11 mouse cellular contexts compared by ENCODE assay signal in genomic region chr12:100212397-100212796, GRCm38 (mm10). TPM values are rescaled to one million over a fixed set of nuclear protein-coding genes. Genes with fewer than 3 reads are reported as not detected.
DNase-seq lines count a peak whose midpoint lies in the region; ATAC-seq and TF ChIP-seq lines count a peak whose summit lies in the region.
"Had no signal": no experiment of that assay in that cellular context is flagged by ENCODE, and none has a peak within 500 bp of the region (broad histone marks: within the 10 kb centered on the region; RNA-seq: fewer than 3 reads in every experiment).

No protein-coding gene starts in this region.

- no peak for TF ChIP-seq EP300 in heart, postnatal 0 days (IDR thresholded peaks at IDR 0.05; ENCODE audit: low read depth)

- no peak for TF ChIP-seq CTCF in hindbrain, postnatal 0 days (IDR thresholded peaks at IDR 0.05; ENCODE audit: low read depth)
- no peak for TF ChIP-seq CTCF in heart, postnatal 0 days (IDR thresholded peaks at IDR 0.05; ENCODE audit: low read depth)

- H3K4me1 ChIP-seq in hindbrain, embryonic 13.5 days (replicated peaks): peaks cover 8% of the 10 kb centered on the region
- no peaks in the 10 kb centered on the region for H3K4me1 ChIP-seq in hindbrain, postnatal 0 days (ENCODE audit: insufficient read depth, low read length)
- peaks cover 9% of the 10 kb centered on the region; the same call in 1 of the 2 replicates for H3K4me1 ChIP-seq in heart, postnatal 0 days (ENCODE audit: control insufficient read depth, insufficient read depth)
- H3K4me1 ChIP-seq in kidney, embryonic 16.5 days (ENCODE audit: insufficient read depth, low read length): 0 out of 2 replicates have a peak, but pooled peaks cover 7% of the 10 kb centered on the region

- H3K4me3 ChIP-seq in hindbrain, embryonic 13.5 days: no peak overlapping the region
- H3K4me3 ChIP-seq in hindbrain, postnatal 0 days (ENCODE audit: low read length): no peak overlapping the region
- H3K4me3 ChIP-seq in heart, postnatal 0 days (ENCODE audit: low read depth, low read length): no peak overlapping the region
- no peak overlapping the region for H3K4me3 ChIP-seq in kidney, embryonic 16.5 days (ENCODE audit: low read length)
- H3K4me3 ChIP-seq: erythroblast, embryonic 14.5 days; limb, embryonic 13.5 days; myocyte had no signal

- no peak for DNase-seq in hindbrain, postnatal 0 days (ENCODE audit: low spot score)
- DNase-seq in MEL-GATA-1-ER (ENCODE audit: extremely low read depth, low read depth): peak; percentile 89
- DNase-seq in heart, postnatal 0 days (ENCODE audit: low spot score): peak; percentile 27
- DNase-seq in layer of hippocampus, postnatal 10 days (ENCODE audit: low spot score in 2 of 2): no peak
- no peak for DNase-seq in cerebellum, adult 9-11 months

- ATAC-seq in hindbrain, embryonic 13.5 days (ENCODE audit: low FRiP score): no peak
- ATAC-seq in hindbrain, postnatal 0 days: no peak
- ATAC-seq in heart, postnatal 0 days (ENCODE audit: insufficient read depth, low read depth): no peak
- ATAC-seq in megakaryocyte-erythroid progenitor cell, adult 5-6 weeks (replicated peaks; ENCODE audit: low FRiP score, low TSS enrichment, poor library complexity, severe bottlenecking): peak; percentile 66
- no peak for ATAC-seq in kidney, embryonic 16.5 days (ENCODE audit: low FRiP score, low TSS enrichment)

- H3K36me3 ChIP-seq in hindbrain, embryonic 13.5 days: peaks cover 45% of the 10 kb centered on the region
- H3K36me3 ChIP-seq in hindbrain, postnatal 0 days (ENCODE audit: insufficient read depth, low read length): peaks cover 12% of the 10 kb centered on the region; the same call in 1 of the 2 replicates
- H3K36me3 ChIP-seq in heart, postnatal 0 days (replicated peaks; ENCODE audit: control insufficient read depth, insufficient read depth, low read length): peaks cover 13% of the 10 kb centered on the region
- peaks cover 5% of the 10 kb centered on the region; the same call in 1 of the 2 replicates for H3K36me3 ChIP-seq in kidney, embryonic 16.5 days (ENCODE audit: insufficient read depth, low read length)

- 67% methylated on average over 3 of the region's 3 CpGs for WGBS in hindbrain, embryonic 13.5 days
- WGBS in hindbrain, postnatal 0 days: 52% methylated on average over 3 of the region's 3 CpGs
- 21% methylated on average over 3 of the region's 3 CpGs for WGBS in heart, postnatal 0 days
- 49% methylated on average over 3 of the region's 3 CpGs for WGBS in kidney, embryonic 16.5 days

- peak overlapping the region; percentile 58 for H3K27ac ChIP-seq in hindbrain, embryonic 13.5 days
- H3K27ac ChIP-seq in hindbrain, postnatal 0 days: no peak overlapping the region
- no peak overlapping the region for H3K27ac ChIP-seq in heart, postnatal 0 days (ENCODE audit: low read depth)
- no peak overlapping the region; the same call in 1 of the 2 replicates for H3K27ac ChIP-seq in kidney, embryonic 16.5 days (ENCODE audit: low read length)
- H3K27ac ChIP-seq: limb, embryonic 13.5 days had no signal

- no peak overlapping the region for H3K4me2 ChIP-seq in hindbrain, embryonic 13.5 days
- no peak overlapping the region for H3K4me2 ChIP-seq in hindbrain, postnatal 0 days (ENCODE audit: low read depth, low read length)
- H3K4me2 ChIP-seq in heart, postnatal 0 days (ENCODE audit: low read depth, low read length): no peak overlapping the region
- H3K4me2 ChIP-seq in kidney, embryonic 16.5 days (replicated peaks; ENCODE audit: low read depth, low read length): no peak overlapping the region
- H3K4me2 ChIP-seq: limb, embryonic 13.5 days had no signal

- peaks cover 5% of the 10 kb centered on the region; the same call in 1 of the 2 replicates for H3K9me3 ChIP-seq in hindbrain, embryonic 13.5 days
- H3K9me3 ChIP-seq in hindbrain, postnatal 0 days (ENCODE audit: low read length): no peaks in the 10 kb centered on the region
- H3K9me3 ChIP-seq in heart, postnatal 0 days (replicated peaks; ENCODE audit: control insufficient read depth, low read length): no peaks in the 10 kb centered on the region; the same call in 1 of the 2 replicates
- no peaks in the 10 kb centered on the region for H3K9me3 ChIP-seq in kidney, embryonic 16.5 days (ENCODE audit: low read length)

- no peaks in the 10 kb centered on the region for H3K27me3 ChIP-seq in hindbrain, embryonic 13.5 days
- H3K27me3 ChIP-seq in hindbrain, postnatal 0 days (ENCODE audit: insufficient read depth, low read length): no peaks in the 10 kb centered on the region
- no peaks in the 10 kb centered on the region for H3K27me3 ChIP-seq in heart, postnatal 0 days (ENCODE audit: control insufficient read depth, insufficient read depth, low read length)
- no peaks in the 10 kb centered on the region for H3K27me3 ChIP-seq in kidney, embryonic 16.5 days (ENCODE audit: insufficient read depth, low read length)
- H3K27me3 ChIP-seq: limb, embryonic 13.5 days had no signal

- no peak overlapping the region for H3K9ac ChIP-seq in hindbrain, embryonic 13.5 days
- H3K9ac ChIP-seq in hindbrain, postnatal 0 days (replicated peaks; ENCODE audit: low read length): no peak overlapping the region
- no peak overlapping the region for H3K9ac ChIP-seq in heart, postnatal 0 days (replicated peaks; ENCODE audit: low read depth, low read length)
- no peak overlapping the region for H3K9ac ChIP-seq in kidney, embryonic 16.5 days (replicated peaks; ENCODE audit: low read length)
- H3K9ac ChIP-seq: limb, embryonic 13.5 days had no signal

RNA-seq across cellular contexts. Expression of gene Calm1, which starts 13.2 kb away (rescaled TPM):
- 2,269 and 2,272 TPM in 2 replicates for polyA plus RNA-seq in hindbrain, embryonic 13.5 days (2015; fragmentation: Nextera tagmentation; extraction: Ambion mirVana)
- total RNA-seq in hindbrain, postnatal 0 days (2014; rRNA removed): 1,139 and 1,416 TPM in 2 replicates
- 4,078 and 4,190 TPM in 2 replicates for polyA plus RNA-seq in hindbrain, postnatal 0 days (2015; fragmentation: Nextera tagmentation; extraction: Ambion mirVana)
- total RNA-seq in heart, postnatal 0 days (2014; rRNA removed; ENCODE audit: low replicate concordance): 236 and 375 TPM in 2 replicates
- 771 and 839 TPM in 2 replicates for polyA plus RNA-seq in heart, postnatal 0 days (2015; fragmentation: Nextera tagmentation; extraction: Ambion mirVana)
- total RNA-seq in megakaryocyte-erythroid progenitor cell, adult 5-6 weeks (2014; fragmentation: Nextera tagmentation): 102 and 137 TPM in 2 replicates
- total RNA-seq in megakaryocyte-erythroid progenitor cell, adult 5-6 weeks (2017): 509 and 519 TPM in 2 replicates
- 1,000 to 10,000 TPM; 1,868 to 2,057 TPM for total RNA-seq in layer of hippocampus, postnatal 10 days (2021)
- polyA plus RNA-seq in kidney, embryonic 16.5 days (2015; fragmentation: Nextera tagmentation; extraction: Ambion mirVana): 1,160 and 1,207 TPM in 2 replicates

RNA-seq across cellular contexts. Expression of gene Nrde2, which starts 52.9 kb away (rescaled TPM):
- polyA plus RNA-seq in hindbrain, embryonic 13.5 days (2015; fragmentation: Nextera tagmentation; extraction: Ambion mirVana): 14.4 and 14.9 TPM in 2 replicates
- 20.2 and 20.5 TPM in 2 replicates for total RNA-seq in hindbrain, postnatal 0 days (2014; rRNA removed)
- 11.8 and 13.6 TPM in 2 replicates for polyA plus RNA-seq in hindbrain, postnatal 0 days (2015; fragmentation: Nextera tagmentation; extraction: Ambion mirVana)
- 13.7 and 16.6 TPM in 2 replicates for total RNA-seq in heart, postnatal 0 days (2014; rRNA removed; ENCODE audit: low replicate concordance)
- 7.6 and 7.7 TPM in 2 replicates for polyA plus RNA-seq in heart, postnatal 0 days (2015; fragmentation: Nextera tagmentation; extraction: Ambion mirVana)
- 10.4 and 14.9 TPM in 2 replicates for total RNA-seq in megakaryocyte-erythroid progenitor cell, adult 5-6 weeks (2014; fragmentation: Nextera tagmentation)
- 34.5 and 36.1 TPM in 2 replicates for total RNA-seq in megakaryocyte-erythroid progenitor cell, adult 5-6 weeks (2017)
- total RNA-seq in layer of hippocampus, postnatal 10 days (2021): 10 to 100 TPM; 17.1 to 19.0 TPM
- 18.2 and 19.1 TPM in 2 replicates for polyA plus RNA-seq in kidney, embryonic 16.5 days (2015; fragmentation: Nextera tagmentation; extraction: Ambion mirVana)

Comparison
In these comparisons a context has a peak if more than half of its experiments do, and no peak if none do; other contexts are left out.
1. DNase-seq: peak in MEL-GATA-1-ER (single experiment) and heart, postnatal 0 days (single experiment); none in hindbrain, postnatal 0 days (single experiment), layer of hippocampus, postnatal 10 days (0 of 2) and cerebellum, adult 9-11 months (single experiment).